Mouse (Mus musculus) ES-E14 (cell line): ENCODE results near the gene Arhgef10l. TPM values are rescaled to one million over a fixed set of nuclear protein-coding genes. Genes with fewer than 3 reads are reported as not detected.
A peak's percentile ranks its signal among the peaks of the same experiment; 100 is the strongest.

Experiments used
- DNase-seq: peaks from one replicate; pipeline ENCODE4 v3.0.0-alpha.2; 2013; ENCODE audit warnings: low read depth, low spot score
- H3K27ac ChIP-seq: 2 replicates; pipeline ENCODE4 v1.5.1; 2012; ENCODE audit warnings: low read depth, mild to moderate bottlenecking, low read length, moderate library complexity, mixed read lengths; ENCODE audit not compliant: poor library complexity, insufficient read depth, severe bottlenecking
- H3K36me3 ChIP-seq: 2 replicates; pipeline ENCODE4 v1.6.1; 2012; ENCODE audit warnings: mild to moderate bottlenecking, low read length, moderate library complexity, mixed read lengths; ENCODE audit not compliant: control insufficient read depth, poor library complexity, insufficient read depth, severe bottlenecking
- H3K4me1 ChIP-seq, 2 experiments: fragments of 150-350 bp in 1 of 2; sonication (generic) in 1 of 2; 2 replicates each; pipeline ENCODE4 v1.6.1; 2012; ENCODE audit warnings: low read length in 2 of 2, mild to moderate bottlenecking in 1 of 2, mixed read lengths in 1 of 2; ENCODE audit not compliant: control insufficient read depth in 2 of 2, insufficient read depth in 2 of 2, poor library complexity in 1 of 2
- H3K4me3 ChIP-seq, 2 experiments: fragments of 150-350 bp in 1 of 2; sonication (generic) in 1 of 2; 2 replicates each; pipeline ENCODE4 v1.5.1; 2012; ENCODE audit warnings: low read length in 2 of 2, low read depth in 1 of 2, mild to moderate bottlenecking in 1 of 2, mixed read lengths in 1 of 2; ENCODE audit not compliant: insufficient read depth in 1 of 2, poor library complexity in 1 of 2, severe bottlenecking in 1 of 2
- H3K9ac ChIP-seq: 2 replicates; pipeline ENCODE4 v1.6.1; 2012; ENCODE audit warnings: low read depth, mild to moderate bottlenecking, low read length, mixed read lengths; ENCODE audit not compliant: poor library complexity, insufficient read depth, severe bottlenecking
- H3K9me3 ChIP-seq: fragments of 150-350 bp; sonication (generic); 2 replicates; pipeline ENCODE4 v1.6.1; 2012; ENCODE audit warnings: low read depth, mild to moderate bottlenecking, low read length; ENCODE audit not compliant: control insufficient read depth, insufficient read depth
- CHD2 ChIP-seq: IDR thresholded peaks from 2 replicates; pipeline ENCODE4 v1.6.1; 2014; ENCODE audit warnings: mild to moderate bottlenecking, low read depth, low read length, inconsistent platforms
- HCFC1 ChIP-seq: IDR thresholded peaks from 2 replicates; pipeline ENCODE4 v1.6.1; 2012; ENCODE audit warnings: low read length, inconsistent platforms, borderline replicate concordance; ENCODE audit not compliant: insufficient read depth
- MAFK ChIP-seq: IDR thresholded peaks from 2 replicates; pipeline ENCODE4 v1.6.1; 2014; ENCODE audit warnings: mild to moderate bottlenecking, low read depth, low read length, inconsistent platforms; ENCODE audit not compliant: insufficient read depth
- ZC3H11A ChIP-seq: IDR thresholded peaks from 2 replicates; pipeline ENCODE4 v1.6.1; 2012; ENCODE audit warnings: low read depth, mild to moderate bottlenecking, inconsistent platforms, low read length, borderline replicate concordance
- ZNF384 ChIP-seq: IDR thresholded peaks from 2 replicates; pipeline ENCODE4 v1.6.1; 2012; ENCODE audit warnings: low read depth, low read length, inconsistent platforms
- in situ Hi-C, 2 experiments: fragments of 600-800 bp; cut with MboI; formaldehyde crosslinking; loops; one replicate each; pipeline ENCODE4 v1.15.1; 2025; ENCODE audit warnings: low sequenced_read_pairs in 2 of 2, inconsistent platforms in 1 of 2; ENCODE audit not compliant: unreplicated experiment in 2 of 2
- total RNA-seq: library from RNA; depleted of rRNA; stranded (reverse); fragments of 300-350 nt; gene quantifications from 2 replicates; pipeline ENCODE4 v1.2.3, GENCODE M21; 2012

Gene Arhgef10l
- total RNA-seq, 1 experiment = 14.8 TPM

- Histone ChIP-seq H3K9ac (no peak overlapping the region), H3K4me3 (no peak overlapping the region), H3K27ac (no peak overlapping the region), H3K9me3 (no peaks in the 10 kb centered on the region), H3K36me3 (peaks cover 93% of the 10 kb centered on the region), H3K4me1 (peaks cover 0 to 28% of the 10 kb centered on the region in 2 experiments; a peak in 3 of 4 replicates)
- no peak for DNase-seq
- in situ Hi-C loops = no loop called here
- TF ChIP-seq CHD2 (no peak), ZC3H11A (no peak), MAFK (no peak), HCFC1 (no peak), ZNF384 (no peak)
Observed at GRCm38 (mm10) chr4:140709617-140710016, 43.8 kb upstream of the Arhgef10l start.

GRCm38 (mm10) chr4:140709111-140709510 lies 43.3 kb upstream of the Arhgef10l start:
- no peak overlapping the region for H3K27ac ChIP-seq
- in situ Hi-C loops = no loop called here
- H3K9ac ChIP-seq = no peak overlapping the region
- no peaks in the 10 kb centered on the region for H3K9me3 ChIP-seq
- H3K4me3 ChIP-seq = no peak overlapping the region
- TF ChIP-seq ZNF384 = no peak
- no peak for TF ChIP-seq MAFK
- DNase-seq = no peak
- H3K36me3 ChIP-seq = peaks cover 93% of the 10 kb centered on the region
- peaks cover 0 to 29% of the 10 kb centered on the region in 2 experiments; a peak in 3 of 4 replicates for H3K4me1 ChIP-seq

GRCm38 (mm10) chr4:140708297-140708927 lies 42.6 kb upstream of the Arhgef10l start:
- no peaks in the 10 kb centered on the region for H3K9me3 ChIP-seq
- in situ Hi-C loops = no loop called here
- H3K4me3 ChIP-seq = no peak overlapping the region
- no peak overlapping the region for H3K9ac ChIP-seq
- H3K36me3 ChIP-seq = peaks cover 90% of the 10 kb centered on the region
- peaks cover 0 to 30% of the 10 kb centered on the region in 2 experiments; a peak in 3 of 4 replicates for H3K4me1 ChIP-seq
- no peak for TF ChIP-seq CHD2
- TF ChIP-seq HCFC1 = no peak
- TF ChIP-seq ZC3H11A = no peak
- no peak for TF ChIP-seq ZNF384
- TF ChIP-seq MAFK = no peak
- H3K27ac ChIP-seq = no peak overlapping the region
- no peak for DNase-seq

GRCm38 (mm10) chr4:140707615-140708014 lies 41.8 kb upstream of the Arhgef10l start:
- no peak for DNase-seq
- Histone ChIP-seq H3K36me3 (peaks cover 87% of the 10 kb centered on the region), H3K27ac (no peak overlapping the region), H3K4me1 (peaks cover 0 to 30% of the 10 kb centered on the region in 2 experiments; a peak in 3 of 4 replicates), H3K9me3 (no peaks in the 10 kb centered on the region), H3K9ac (no peak overlapping the region), H3K4me3 (no peak overlapping the region)
- in situ Hi-C loops = no loop called here
- TF ChIP-seq ZNF384 (no peak), HCFC1 (no peak), ZC3H11A (no peak), CHD2 (no peak), MAFK (no peak)

DNA sequence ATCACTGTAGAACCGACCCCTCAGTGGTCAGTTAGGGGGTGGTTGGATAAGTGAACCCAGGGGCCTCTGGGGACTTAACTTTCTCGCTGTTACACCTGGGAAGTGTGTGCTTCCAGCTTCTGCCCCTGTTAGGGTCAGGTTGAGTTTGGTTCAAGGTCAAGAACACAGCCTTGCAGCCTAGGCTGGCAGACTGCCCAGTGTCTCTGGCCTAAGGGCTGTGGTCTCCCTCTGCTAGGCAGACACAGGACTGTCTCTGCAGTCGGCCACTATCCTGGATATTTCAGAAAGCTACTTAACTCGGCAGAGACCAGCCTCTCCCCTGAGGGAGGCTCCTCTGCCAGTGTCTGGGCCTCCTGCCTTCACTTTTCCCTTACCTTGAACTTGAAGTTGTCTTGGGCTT lies 38.4 kb upstream of the Arhgef10l start:
- H3K36me3 ChIP-seq = peaks cover 56% of the 10 kb centered on the region
- H3K4me3 ChIP-seq = peak overlapping the region; percentile 83 to 99
- in situ Hi-C loops = no loop called here
- no peaks in the 10 kb centered on the region for H3K9me3 ChIP-seq
- H3K4me1 ChIP-seq = peaks cover 0 to 28% of the 10 kb centered on the region in 2 experiments; a peak in 3 of 4 replicates
- H3K9ac ChIP-seq = peak overlapping the region; percentile 13; the same call in 1 of the 2 replicates
- H3K27ac ChIP-seq = peak overlapping the region; percentile 11; the same call in 1 of the 2 replicates
- no peak for DNase-seq
- TF ChIP-seq ZNF384 = no peak
- no peak for TF ChIP-seq HCFC1
- no peak for TF ChIP-seq ZC3H11A
- TF ChIP-seq CHD2 = no peak
- TF ChIP-seq MAFK = no peak
